Mouse (Mus musculus): ENCODE measurements around the gene Pld3. TPM values are rescaled to one million over a fixed set of nuclear protein-coding genes. Genes with fewer than 3 reads are reported as not detected.

Pld3 gene
- polyA plus RNA-seq, 1 experiment: 280 TPM

GRCm38 (mm10) chr7:27543851-27544250, 9.2 kb downstream of the Pld3 start:
- no peak overlapping the region for H3K27ac ChIP-seq (ENCODE audit: insufficient read depth, low read length)
- TF ChIP-seq CTCF (IDR thresholded peaks at IDR 0.05; ENCODE audit: extremely low read depth, insufficient read depth, insufficient read length, insufficient replicate concordance): no peak
- no peak for TF ChIP-seq POLR2A (IDR thresholded peaks at IDR 0.05; ENCODE audit: low read depth, low read length)
- H3K36me3 ChIP-seq (ENCODE audit: control insufficient read depth, insufficient read depth, low read length): no peaks in the 10 kb centered on the region; the same call in none of the 2 replicates
- no peak for DNase-seq (ENCODE audit: low read depth in 1 of 2, low spot score in 2 of 2)
- WGBS: 94% methylated on average over 4 of the region's 4 CpGs
- no peaks in the 10 kb centered on the region for H3K27me3 ChIP-seq (ENCODE audit: control insufficient read depth, insufficient read depth, low read length)
- H3K4me3 ChIP-seq (ENCODE audit: extremely low read depth, insufficient read depth, insufficient read length): no peak overlapping the region
- peaks cover 14% of the 10 kb centered on the region; the same call in 1 of the 2 replicates for H3K4me1 ChIP-seq (ENCODE audit: control insufficient read depth, insufficient read depth, insufficient read length)

GRCm38 (mm10) chr7:27543065-27543464, 10.0 kb downstream of the Pld3 start:
- WGBS: 48% methylated on average over 6 of the region's 6 CpGs
- no peaks in the 10 kb centered on the region for H3K27me3 ChIP-seq (ENCODE audit: control insufficient read depth, insufficient read depth, low read length)
- peaks cover 1% of the 10 kb centered on the region for H3K36me3 ChIP-seq (ENCODE audit: control insufficient read depth, insufficient read depth, low read length)
- peaks cover 14% of the 10 kb centered on the region; the same call in 1 of the 2 replicates for H3K4me1 ChIP-seq (ENCODE audit: control insufficient read depth, insufficient read depth, insufficient read length)
- no peak for TF ChIP-seq POLR2A (IDR thresholded peaks at IDR 0.05; ENCODE audit: low read depth, low read length)
- no peak for TF ChIP-seq CTCF (IDR thresholded peaks at IDR 0.05; ENCODE audit: extremely low read depth, insufficient read depth, insufficient read length, insufficient replicate concordance)
- H3K4me3 ChIP-seq (ENCODE audit: extremely low read depth, insufficient read depth, insufficient read length): no peak overlapping the region
- no peak for DNase-seq (ENCODE audit: low read depth in 1 of 2, low spot score in 2 of 2)
- H3K27ac ChIP-seq (ENCODE audit: insufficient read depth, low read length): no peak overlapping the region

- TF ChIP-seq POLR2A (IDR thresholded peaks at IDR 0.05; ENCODE audit: low read depth, low read length) (peak; percentile 45), CTCF (IDR thresholded peaks at IDR 0.05; ENCODE audit: extremely low read depth, insufficient read depth, insufficient read length, insufficient replicate concordance) (no peak)
- H3K27ac ChIP-seq (ENCODE audit: insufficient read depth, low read length): peak overlapping the region; percentile 40; the same call in 1 of the 2 replicates
- H3K27me3 ChIP-seq (ENCODE audit: control insufficient read depth, insufficient read depth, low read length): no peaks in the 10 kb centered on the region
- peak; percentile 65 to 81 for DNase-seq (ENCODE audit: low read depth in 1 of 2, low spot score in 2 of 2)
- peak overlapping the region; percentile 70 for H3K4me3 ChIP-seq (ENCODE audit: extremely low read depth, insufficient read depth, insufficient read length)
- peaks cover 14% of the 10 kb centered on the region; the same call in 1 of the 2 replicates for H3K4me1 ChIP-seq (ENCODE audit: control insufficient read depth, insufficient read depth, insufficient read length)
- H3K36me3 ChIP-seq (ENCODE audit: control insufficient read depth, insufficient read depth, low read length): peaks cover 1% of the 10 kb centered on the region
- WGBS: 2% methylated on average over 30 of the region's 30 CpGs
Measured at GRCm38 (mm10) chr7:27542392-27543033, 10.5 kb downstream of the Pld3 start.

GRCm38 (mm10) chr7:27541922-27542321, 11.1 kb downstream of the Pld3 start:
- TF ChIP-seq CTCF (IDR thresholded peaks at IDR 0.05; ENCODE audit: extremely low read depth, insufficient read depth, insufficient read length, insufficient replicate concordance) (no peak), POLR2A (IDR thresholded peaks at IDR 0.05; ENCODE audit: low read depth, low read length) (no peak)
- peak overlapping the region; percentile 56 for H3K27ac ChIP-seq (ENCODE audit: insufficient read depth, low read length)
- DNase-seq (ENCODE audit: low read depth in 1 of 2, low spot score in 2 of 2): no peak
- peak overlapping the region; percentile 70 for H3K4me3 ChIP-seq (ENCODE audit: extremely low read depth, insufficient read depth, insufficient read length)
- peaks cover 1% of the 10 kb centered on the region for H3K36me3 ChIP-seq (ENCODE audit: control insufficient read depth, insufficient read depth, low read length)
- no peaks in the 10 kb centered on the region for H3K27me3 ChIP-seq (ENCODE audit: control insufficient read depth, insufficient read depth, low read length)
- peaks cover 14% of the 10 kb centered on the region; the same call in 1 of the 2 replicates for H3K4me1 ChIP-seq (ENCODE audit: control insufficient read depth, insufficient read depth, insufficient read length)
- WGBS: 36% methylated on average over 5 of the region's 5 CpGs

DNA sequence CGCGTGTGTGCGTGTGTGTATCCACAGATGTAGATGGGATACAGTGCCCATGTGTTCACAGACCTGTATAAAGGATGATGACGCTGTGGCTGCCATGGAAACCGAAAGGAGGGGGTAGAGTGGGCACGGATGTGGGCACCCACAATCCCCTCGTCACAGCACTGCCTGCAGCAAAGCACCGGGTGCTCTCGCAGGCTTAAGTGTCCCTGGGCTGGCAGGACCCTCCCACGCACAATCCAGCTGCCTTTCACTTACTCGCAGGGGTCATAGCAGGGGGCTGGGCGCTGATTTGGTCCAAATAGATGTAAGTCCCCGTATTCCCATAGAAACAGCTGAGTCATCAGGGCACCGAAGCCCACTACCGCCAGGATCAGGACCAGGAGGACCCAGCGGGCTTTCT, 11.6 kb downstream of the Pld3 start:
- WGBS: 13% methylated on average over 16 of the region's 16 CpGs

DNA sequence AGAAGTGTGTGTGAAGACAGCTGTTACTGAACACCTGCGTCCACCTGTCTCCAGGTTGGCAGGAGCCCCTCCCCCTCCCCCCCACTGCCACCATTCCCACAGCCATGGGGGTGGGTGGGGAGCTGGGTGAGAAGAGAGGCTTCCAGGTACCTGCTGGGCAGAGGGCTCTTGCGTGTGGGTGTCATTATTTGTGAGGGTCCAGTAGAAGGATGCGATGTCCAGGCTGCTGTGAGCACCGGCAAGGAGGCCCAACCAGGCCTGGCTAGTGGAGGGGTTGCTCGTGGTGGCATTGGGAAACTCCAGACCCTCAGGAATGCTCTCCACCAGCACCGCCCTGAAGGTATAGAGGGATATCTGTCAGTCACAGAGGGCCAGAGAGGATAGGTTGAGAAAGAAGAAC, 12.1 kb downstream of the Pld3 start:
- H3K27ac ChIP-seq (ENCODE audit: insufficient read depth, low read length): no peak overlapping the region
- H3K27me3 ChIP-seq (ENCODE audit: control insufficient read depth, insufficient read depth, low read length): no peaks in the 10 kb centered on the region
- peaks cover 16% of the 10 kb centered on the region; the same call in 1 of the 2 replicates for H3K4me1 ChIP-seq (ENCODE audit: control insufficient read depth, insufficient read depth, insufficient read length)
- H3K36me3 ChIP-seq (ENCODE audit: control insufficient read depth, insufficient read depth, low read length): peaks cover 2% of the 10 kb centered on the region
- DNase-seq (ENCODE audit: low read depth in 1 of 2, low spot score in 2 of 2): no peak
- H3K4me3 ChIP-seq (ENCODE audit: extremely low read depth, insufficient read depth, insufficient read length): no peak overlapping the region
- no peak for TF ChIP-seq CTCF (IDR thresholded peaks at IDR 0.05; ENCODE audit: extremely low read depth, insufficient read depth, insufficient read length, insufficient replicate concordance)
- no peak for TF ChIP-seq POLR2A (IDR thresholded peaks at IDR 0.05; ENCODE audit: low read depth, low read length)
- 89% methylated on average over 6 of the region's 6 CpGs for WGBS

More for the DNA sequence above, 11.6 kb downstream of the Pld3 start:
- H3K4me1 ChIP-seq (ENCODE audit: control insufficient read depth, insufficient read depth, insufficient read length): peaks cover 16% of the 10 kb centered on the region; the same call in 1 of the 2 replicates
- H3K27me3 ChIP-seq (ENCODE audit: control insufficient read depth, insufficient read depth, low read length): no peaks in the 10 kb centered on the region
- peak; percentile 80 to 85 for DNase-seq (ENCODE audit: low read depth in 1 of 2, low spot score in 2 of 2)
- H3K27ac ChIP-seq (ENCODE audit: insufficient read depth, low read length): peak overlapping the region; percentile 56
- peaks cover 1% of the 10 kb centered on the region for H3K36me3 ChIP-seq (ENCODE audit: control insufficient read depth, insufficient read depth, low read length)
- TF ChIP-seq CTCF (IDR thresholded peaks at IDR 0.05; ENCODE audit: extremely low read depth, insufficient read depth, insufficient read length, insufficient replicate concordance): no peak
- no peak for TF ChIP-seq POLR2A (IDR thresholded peaks at IDR 0.05; ENCODE audit: low read depth, low read length)
- H3K4me3 ChIP-seq (ENCODE audit: extremely low read depth, insufficient read depth, insufficient read length): peak overlapping the region; percentile 70

GRCm38 (mm10) chr7:27540521-27540920, 12.5 kb downstream of the Pld3 start:
- Histone ChIP-seq H3K4me3 (ENCODE audit: extremely low read depth, insufficient read depth, insufficient read length) (no peak overlapping the region), H3K27ac (ENCODE audit: insufficient read depth, low read length) (no peak overlapping the region), H3K36me3 (ENCODE audit: control insufficient read depth, insufficient read depth, low read length) (peaks cover 5% of the 10 kb centered on the region), H3K4me1 (ENCODE audit: control insufficient read depth, insufficient read depth, insufficient read length) (peaks cover 16% of the 10 kb centered on the region; the same call in 1 of the 2 replicates), H3K27me3 (ENCODE audit: control insufficient read depth, insufficient read depth, low read length) (no peaks in the 10 kb centered on the region)
- DNase-seq (ENCODE audit: low read depth in 1 of 2, low spot score in 2 of 2): no peak
- TF ChIP-seq CTCF (IDR thresholded peaks at IDR 0.05; ENCODE audit: extremely low read depth, insufficient read depth, insufficient read length, insufficient replicate concordance) (no peak), POLR2A (IDR thresholded peaks at IDR 0.05; ENCODE audit: low read depth, low read length) (no peak)
- 81% methylated on average over 2 of the region's 2 CpGs for WGBS

Data from spleen, adult 2 months (tissue).